Mouse (Mus musculus): ENCODE data around the gene Wnt10a.

GRCm38 (mm10) chr1:74778934-74779486, 12.3 kb upstream of the Wnt10a start:
- TF ChIP-seq POLR2A (IDR thresholded peaks at IDR 0.05; ENCODE audit: low read depth, low read length) (no peak), CTCF (conservative IDR thresholded peaks at IDR 0.05; ENCODE audit: insufficient read depth, insufficient read length, low read depth, low read length) (no peak)
